Mouse (Mus musculus): ENCODE data around the gene Tmem189. TPM values are rescaled to one million over a fixed set of nuclear protein-coding genes. Genes with fewer than 3 reads are reported as not detected.

Gene Tmem189
- polyA plus RNA-seq, 1 experiment from 2014 or later: 52.8 TPM

- H3K27me3 ChIP-seq (ENCODE audit: control insufficient read depth, insufficient read depth, low read length): no peaks in the 10 kb centered on the region
- no peak overlapping the region for H3K9ac ChIP-seq (ENCODE audit: low read depth, low read length)
- no peaks in the 10 kb centered on the region for H3K36me3 ChIP-seq (ENCODE audit: control insufficient read depth, insufficient read depth, low read length)
- H3K4me3 ChIP-seq (ENCODE audit: low read length): peak overlapping the region; percentile 20; the same call in 1 of the 2 replicates
- H3K4me1 ChIP-seq (ENCODE audit: control insufficient read depth, insufficient read depth, low read length): peaks cover 14% of the 10 kb centered on the region
- H3K4me2 ChIP-seq (replicated peaks; ENCODE audit: low read depth, low read length): peak overlapping the region; percentile 37
- H3K27ac ChIP-seq (ENCODE audit: low read depth, low read length): no peak overlapping the region
- no peaks in the 10 kb centered on the region for H3K9me3 ChIP-seq (ENCODE audit: control insufficient read depth, low read length)
- no peak for ATAC-seq (ENCODE audit: low FRiP score, low TSS enrichment)
- WGBS: 75% methylated on average over 7 of the region's 7 CpGs
Measured at GRCm38 (mm10) chr2:167634865-167635512, 54.6 kb downstream of the Tmem189 start.

- peak overlapping the region; percentile 36; the same call in 1 of the 2 replicates for H3K9ac ChIP-seq (ENCODE audit: low read depth, low read length)
- no peak overlapping the region for H3K27ac ChIP-seq (ENCODE audit: low read depth, low read length)
- peak; percentile 74 for ATAC-seq (ENCODE audit: low FRiP score, low TSS enrichment)
Measured at GRCm38 (mm10) chr2:167634338-167634770, 55.3 kb downstream of the Tmem189 start.

DNA sequence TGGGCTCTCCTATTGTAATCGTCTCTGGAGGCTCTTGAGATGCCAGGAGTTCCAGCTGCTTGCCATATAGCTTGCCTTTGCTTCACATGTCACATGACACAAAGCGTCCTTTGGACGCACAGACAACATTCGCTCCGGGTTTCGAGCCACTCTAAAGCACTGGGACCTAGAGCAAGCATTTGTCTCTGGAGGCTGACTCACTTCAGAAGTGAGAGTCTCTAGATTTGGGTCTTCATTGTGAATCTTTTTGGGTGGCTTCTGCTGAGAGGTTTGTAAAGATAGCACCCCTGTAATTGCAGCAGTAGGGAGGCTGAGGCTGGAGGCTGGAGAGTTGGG lies 56.1 kb downstream of the Tmem189 start:
- H3K4me2 ChIP-seq (replicated peaks; ENCODE audit: low read depth, low read length): no peak overlapping the region
- H3K27ac ChIP-seq (ENCODE audit: low read depth, low read length): no peak overlapping the region
- H3K9ac ChIP-seq (ENCODE audit: low read depth, low read length): no peak overlapping the region
- no peaks in the 10 kb centered on the region for H3K9me3 ChIP-seq (ENCODE audit: control insufficient read depth, low read length)
- H3K4me1 ChIP-seq (ENCODE audit: control insufficient read depth, insufficient read depth, low read length): peaks cover 29% of the 10 kb centered on the region
- WGBS: 90% methylated on average over 6 of the region's 6 CpGs
- H3K27me3 ChIP-seq (ENCODE audit: control insufficient read depth, insufficient read depth, low read length): no peaks in the 10 kb centered on the region
- no peak for ATAC-seq (ENCODE audit: low FRiP score, low TSS enrichment)
- H3K36me3 ChIP-seq (ENCODE audit: control insufficient read depth, insufficient read depth, low read length): peaks cover 4% of the 10 kb centered on the region
- H3K4me3 ChIP-seq (ENCODE audit: low read length): no peak overlapping the region

More at GRCm38 (mm10) chr2:167634338-167634770, 55.3 kb downstream of the Tmem189 start:
- peak overlapping the region; percentile 37 for H3K4me2 ChIP-seq (replicated peaks; ENCODE audit: low read depth, low read length)
- peaks cover 20% of the 10 kb centered on the region for H3K4me1 ChIP-seq (ENCODE audit: control insufficient read depth, insufficient read depth, low read length)
- H3K9me3 ChIP-seq (ENCODE audit: control insufficient read depth, low read length): no peaks in the 10 kb centered on the region
- WGBS: 0% methylated on average over 15 of the region's 15 CpGs
- no peaks in the 10 kb centered on the region for H3K27me3 ChIP-seq (ENCODE audit: control insufficient read depth, insufficient read depth, low read length)
- peak overlapping the region; percentile 20 for H3K4me3 ChIP-seq (ENCODE audit: low read length)
- no peaks in the 10 kb centered on the region for H3K36me3 ChIP-seq (ENCODE audit: control insufficient read depth, insufficient read depth, low read length)

- Histone ChIP-seq H3K4me3 (ENCODE audit: low read length) (peak overlapping the region; percentile 92; the same call in 1 of the 2 replicates), H3K9me3 (ENCODE audit: control insufficient read depth, low read length) (no peaks in the 10 kb centered on the region), H3K4me2 (replicated peaks; ENCODE audit: low read depth, low read length) (peak overlapping the region; percentile 88), H3K27ac (ENCODE audit: low read depth, low read length) (peak overlapping the region; percentile 88), H3K4me1 (ENCODE audit: control insufficient read depth, insufficient read depth, low read length) (peaks cover 29% of the 10 kb centered on the region), H3K36me3 (ENCODE audit: control insufficient read depth, insufficient read depth, low read length) (peaks cover 7% of the 10 kb centered on the region), H3K27me3 (ENCODE audit: control insufficient read depth, insufficient read depth, low read length) (no peaks in the 10 kb centered on the region), H3K9ac (ENCODE audit: low read depth, low read length) (peak overlapping the region; percentile 96)
- WGBS: 84% methylated on average over 12 of the region's 12 CpGs
- ATAC-seq (ENCODE audit: low FRiP score, low TSS enrichment): no peak
Measured at GRCm38 (mm10) chr2:167632731-167633536, 56.7 kb downstream of the Tmem189 start.

DNA sequence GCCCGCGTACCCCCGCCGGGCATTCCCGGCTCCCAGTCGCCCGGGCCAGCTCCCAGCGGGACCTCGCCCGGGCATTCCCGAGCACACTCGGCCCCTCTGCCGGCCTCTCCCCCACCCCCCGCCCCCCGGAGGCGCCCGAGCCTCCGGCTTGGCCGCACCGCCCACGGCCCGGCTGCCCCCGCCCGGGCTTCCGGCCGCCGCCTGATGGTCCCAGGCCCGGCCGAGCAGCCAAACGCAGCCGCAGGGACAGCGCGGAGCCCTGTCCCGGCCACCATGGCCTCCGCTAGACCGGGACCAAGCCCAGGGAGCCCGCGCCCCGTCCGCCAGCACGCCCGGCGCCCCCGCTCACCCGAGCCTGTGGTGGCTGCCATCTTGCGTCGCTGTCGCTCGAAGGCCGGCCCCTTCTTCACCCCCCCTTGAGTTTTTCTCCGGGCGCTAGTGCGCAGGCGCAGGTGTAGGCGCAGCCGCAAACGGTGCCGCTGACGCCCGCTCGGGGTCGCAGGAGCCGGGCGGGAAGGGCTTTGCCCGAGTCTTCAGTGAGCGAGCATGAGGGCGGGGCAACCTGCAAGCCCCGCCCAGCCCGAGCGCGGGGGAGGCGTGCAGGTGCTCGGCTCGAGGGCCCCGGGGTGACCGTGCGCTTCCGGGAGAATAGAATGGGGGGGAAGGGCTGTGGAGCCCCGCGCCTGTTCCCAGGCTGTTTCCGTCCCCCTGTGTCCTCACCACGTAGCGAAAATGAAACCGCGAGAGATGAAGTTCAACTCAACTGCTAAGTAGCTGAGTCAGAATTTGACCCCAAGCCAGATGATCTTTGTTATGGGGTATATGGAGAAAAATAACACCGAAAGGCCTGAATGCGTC lies 57.8 kb downstream of the Tmem189 start, which contains the start of gene Ube2v1:
TSS of gene Ube2v1 (minus strand) at position 505 of the 858 bp plus-strand sequence.
- peak; percentile 86 for ATAC-seq (ENCODE audit: low FRiP score, low TSS enrichment)
- under 1% methylated on average over 76 of the region's 87 CpGs for WGBS
- H3K4me3 ChIP-seq (ENCODE audit: low read length): peak within 1 kb of the TSS; percentile 92
- H3K36me3 ChIP-seq (ENCODE audit: control insufficient read depth, insufficient read depth, low read length): peaks cover 13% of the 10 kb centered on the region
- peaks cover 29% of the 10 kb centered on the region for H3K4me1 ChIP-seq (ENCODE audit: control insufficient read depth, insufficient read depth, low read length)
- peak within 1 kb of the TSS; percentile 88 for H3K27ac ChIP-seq (ENCODE audit: low read depth, low read length)
- peak within 1 kb of the TSS; percentile 96 for H3K9ac ChIP-seq (ENCODE audit: low read depth, low read length)
- no peaks in the 10 kb centered on the region for H3K27me3 ChIP-seq (ENCODE audit: control insufficient read depth, insufficient read depth, low read length)
- no peaks in the 10 kb centered on the region for H3K9me3 ChIP-seq (ENCODE audit: control insufficient read depth, low read length)
- H3K4me2 ChIP-seq (replicated peaks; ENCODE audit: low read depth, low read length): peak within 1 kb of the TSS; percentile 88

DNA sequence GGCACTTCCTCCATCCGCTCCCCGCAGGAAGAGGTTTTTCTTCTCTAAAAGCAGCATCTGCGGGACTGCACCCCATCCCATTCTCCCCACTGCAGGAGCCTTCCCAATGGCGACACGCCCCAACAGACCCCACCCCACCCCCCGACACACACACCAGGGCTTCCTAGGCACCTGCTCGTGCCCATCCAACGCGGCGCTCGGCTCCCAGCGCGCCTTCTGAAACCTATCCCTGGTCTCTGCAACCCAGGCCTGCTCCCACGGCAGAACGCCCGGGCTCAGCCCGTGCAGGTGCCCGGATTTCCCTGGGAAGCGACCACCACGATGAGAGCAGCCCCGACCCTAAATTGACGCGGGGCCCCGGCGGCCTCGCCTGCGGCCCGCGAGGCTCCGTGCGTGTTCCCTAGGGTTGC lies 58.4 kb downstream of the Tmem189 start:
- H3K4me2 ChIP-seq (replicated peaks; ENCODE audit: low read depth, low read length): peak overlapping the region; percentile 88
- under 1% methylated on average over 31 of the region's 31 CpGs for WGBS
- peak overlapping the region; percentile 88; the same call in 1 of the 2 replicates for H3K27ac ChIP-seq (ENCODE audit: low read depth, low read length)
- peak; percentile 17; the same call in 1 of the 2 replicates for ATAC-seq (ENCODE audit: low FRiP score, low TSS enrichment)
- peaks cover 16% of the 10 kb centered on the region for H3K36me3 ChIP-seq (ENCODE audit: control insufficient read depth, insufficient read depth, low read length)
- peaks cover 29% of the 10 kb centered on the region for H3K4me1 ChIP-seq (ENCODE audit: control insufficient read depth, insufficient read depth, low read length)
- H3K9ac ChIP-seq (ENCODE audit: low read depth, low read length): peak overlapping the region; percentile 96
- no peaks in the 10 kb centered on the region for H3K27me3 ChIP-seq (ENCODE audit: control insufficient read depth, insufficient read depth, low read length)
- H3K4me3 ChIP-seq (ENCODE audit: low read length): peak overlapping the region; percentile 92
- H3K9me3 ChIP-seq (ENCODE audit: control insufficient read depth, low read length): no peaks in the 10 kb centered on the region

GRCm38 (mm10) chr2:167630421-167630820 lies 59.2 kb downstream of the Tmem189 start:
- H3K4me2 ChIP-seq (replicated peaks; ENCODE audit: low read depth, low read length): peak overlapping the region; percentile 88
- H3K9ac ChIP-seq (ENCODE audit: low read depth, low read length): peak overlapping the region; percentile 96
- peak overlapping the region; percentile 92 for H3K4me3 ChIP-seq (ENCODE audit: low read length)
- peaks cover 16% of the 10 kb centered on the region for H3K36me3 ChIP-seq (ENCODE audit: control insufficient read depth, insufficient read depth, low read length)
- H3K4me1 ChIP-seq (ENCODE audit: control insufficient read depth, insufficient read depth, low read length): peaks cover 31% of the 10 kb centered on the region
- 68% methylated on average over 5 of the region's 5 CpGs for WGBS
- no peaks in the 10 kb centered on the region for H3K27me3 ChIP-seq (ENCODE audit: control insufficient read depth, insufficient read depth, low read length)
- 0 out of 2 replicates have a peak overlapping the region, but pooled peaks have one; percentile 24 for H3K27ac ChIP-seq (ENCODE audit: low read depth, low read length)
- no peak for ATAC-seq (ENCODE audit: low FRiP score, low TSS enrichment)
- H3K9me3 ChIP-seq (ENCODE audit: control insufficient read depth, low read length): no peaks in the 10 kb centered on the region

GRCm38 (mm10) chr2:167629665-167630209 lies 59.9 kb downstream of the Tmem189 start:
- 77% methylated on average over 11 of the region's 11 CpGs for WGBS
- Histone ChIP-seq H3K4me1 (ENCODE audit: control insufficient read depth, insufficient read depth, low read length) (peaks cover 33% of the 10 kb centered on the region), H3K27ac (ENCODE audit: low read depth, low read length) (no peak overlapping the region), H3K4me2 (replicated peaks; ENCODE audit: low read depth, low read length) (no peak overlapping the region; the same call in 1 of the 2 replicates), H3K4me3 (ENCODE audit: low read length) (no peak overlapping the region), H3K27me3 (ENCODE audit: control insufficient read depth, insufficient read depth, low read length) (no peaks in the 10 kb centered on the region), H3K36me3 (ENCODE audit: control insufficient read depth, insufficient read depth, low read length) (peaks cover 16% of the 10 kb centered on the region), H3K9me3 (ENCODE audit: control insufficient read depth, low read length) (no peaks in the 10 kb centered on the region), H3K9ac (ENCODE audit: low read depth, low read length) (peak overlapping the region; percentile 96)
- ATAC-seq (ENCODE audit: low FRiP score, low TSS enrichment): no peak

Data from kidney, embryonic 14.5 days (tissue).